In genomic region chr10:80653156-80653720, GRCm38 (mm10) we compare ENCODE assay signal across 18 mouse cellular contexts. TPM values are rescaled to one million over a fixed set of nuclear protein-coding genes. Genes with fewer than 3 reads are reported as not detected.
DNase-seq lines count a peak whose midpoint lies in the region; ATAC-seq and TF ChIP-seq lines count a peak whose summit lies in the region.
"Had no signal": no experiment of that assay in that cellular context is flagged by ENCODE, and none has a peak within 500 bp of the region (broad histone marks: within the 10 kb centered on the region; RNA-seq: fewer than 3 reads in every experiment).

No protein-coding gene starts in this region.

- H3K27me3 ChIP-seq in embryonic facial prominence, embryonic 13.5 days, result no peaks in the 10 kb centered on the region
- H3K27me3 ChIP-seq in embryonic facial prominence, embryonic 10.5 days (replicated peaks; ENCODE audit: low read depth, poor library complexity, severe bottlenecking), result no peaks in the 10 kb centered on the region
- H3K27me3 ChIP-seq in hindbrain, embryonic 13.5 days, result no peaks in the 10 kb centered on the region
- no peaks in the 10 kb centered on the region for H3K27me3 ChIP-seq in hindbrain, embryonic 14.5 days (ENCODE audit: control insufficient read depth, insufficient read depth, low read length)
- H3K27me3 ChIP-seq in C2C12 (ENCODE audit: control insufficient read depth, insufficient read depth, insufficient read length), result no peaks in the 10 kb centered on the region
- H3K27me3 ChIP-seq: lung, embryonic 15.5 days; midbrain, embryonic 15.5 days; stomach, embryonic 15.5 days had no signal

- ATAC-seq in embryonic facial prominence, embryonic 13.5 days (ENCODE audit: insufficient number of reproducible peaks, insufficient read depth, low FRiP score, low TSS enrichment, low read depth), result no peak
- no peak for ATAC-seq in hindbrain, embryonic 13.5 days (ENCODE audit: low FRiP score)
- ATAC-seq in hindbrain, embryonic 14.5 days (ENCODE audit: low FRiP score), result no peak
- ATAC-seq: inflammation-experienced regulatory T-cells, adult 6 months; midbrain, embryonic 15.5 days had no signal

- no peak overlapping the region for H3K4me3 ChIP-seq in embryonic facial prominence, embryonic 13.5 days
- H3K4me3 ChIP-seq in embryonic facial prominence, embryonic 10.5 days, result no peak overlapping the region
- no peak overlapping the region for H3K4me3 ChIP-seq in hindbrain, embryonic 13.5 days
- H3K4me3 ChIP-seq in hindbrain, embryonic 14.5 days (replicated peaks; ENCODE audit: low read length), result no peak overlapping the region
- H3K4me3 ChIP-seq in C2C12 (ENCODE audit: insufficient read depth, poor library complexity, severe bottlenecking), result no peak overlapping the region
- H3K4me3 ChIP-seq: erythroblast, embryonic 14.5 days; lung, embryonic 15.5 days; midbrain, embryonic 15.5 days; stomach, embryonic 15.5 days had no signal

- H3K9ac ChIP-seq in embryonic facial prominence, embryonic 13.5 days, result 0 out of 2 replicates have a peak overlapping the region, but pooled peaks have one; percentile 27
- 0 out of 2 replicates have a peak overlapping the region, but pooled peaks have one; percentile 11 for H3K9ac ChIP-seq in hindbrain, embryonic 13.5 days
- H3K9ac ChIP-seq in hindbrain, embryonic 14.5 days, result no peak overlapping the region
- H3K9ac ChIP-seq: lung, embryonic 15.5 days; midbrain, embryonic 15.5 days; stomach, embryonic 15.5 days had no signal

- DNase-seq in embryonic facial prominence, embryonic 10.5 days (ENCODE audit: low spot score), result no peak
- no peak for DNase-seq in hindbrain, embryonic 14.5 days (ENCODE audit: low spot score)
- DNase-seq in 3134 (ENCODE audit: extremely low read depth, insufficient read length, low spot score), result peak; percentile 69
- DNase-seq in ovary, adult 18-20 months (ENCODE audit: low spot score), result no peak
- DNase-seq: cerebellum, postnatal 25 days; heart, adult 18-20 months; heart, postnatal 10 days; kidney, adult 9 months; kidney, postnatal 4 days; thymus, adult 2 months had no signal

- H3K27ac ChIP-seq in embryonic facial prominence, embryonic 13.5 days, result no peak overlapping the region
- no peak overlapping the region for H3K27ac ChIP-seq in embryonic facial prominence, embryonic 10.5 days (replicated peaks)
- H3K27ac ChIP-seq in hindbrain, embryonic 13.5 days, result no peak overlapping the region
- H3K27ac ChIP-seq in hindbrain, embryonic 14.5 days, result no peak overlapping the region
- H3K27ac ChIP-seq: lung, embryonic 15.5 days; midbrain, embryonic 15.5 days; stomach, embryonic 15.5 days had no signal

- H3K36me3 ChIP-seq in embryonic facial prominence, embryonic 13.5 days, result peaks cover 37% of the 10 kb centered on the region
- peaks cover 38% of the 10 kb centered on the region for H3K36me3 ChIP-seq in embryonic facial prominence, embryonic 10.5 days (replicated peaks)
- peaks cover 18% of the 10 kb centered on the region for H3K36me3 ChIP-seq in hindbrain, embryonic 13.5 days
- peaks cover 4% of the 10 kb centered on the region for H3K36me3 ChIP-seq in hindbrain, embryonic 14.5 days (replicated peaks; ENCODE audit: control insufficient read depth, insufficient read depth)
- no peaks in the 10 kb centered on the region for H3K36me3 ChIP-seq in C2C12 (ENCODE audit: control insufficient read depth, insufficient read depth)
- H3K36me3 ChIP-seq: midbrain, embryonic 15.5 days had no signal

- H3K79me3 ChIP-seq in C2C12 (ENCODE audit: low read depth), result peaks cover 7% of the 10 kb centered on the region

- peaks cover 25% of the 10 kb centered on the region for H3K4me1 ChIP-seq in embryonic facial prominence, embryonic 13.5 days
- peaks cover 33% of the 10 kb centered on the region for H3K4me1 ChIP-seq in embryonic facial prominence, embryonic 10.5 days
- H3K4me1 ChIP-seq in hindbrain, embryonic 13.5 days (replicated peaks), result peaks cover 47% of the 10 kb centered on the region
- H3K4me1 ChIP-seq in hindbrain, embryonic 14.5 days (replicated peaks; ENCODE audit: control insufficient read depth, insufficient read depth, low read length), result peaks cover 21% of the 10 kb centered on the region

- H3K4me2 ChIP-seq in embryonic facial prominence, embryonic 13.5 days, result no peak overlapping the region
- no peak overlapping the region for H3K4me2 ChIP-seq in hindbrain, embryonic 13.5 days
- no peak overlapping the region for H3K4me2 ChIP-seq in hindbrain, embryonic 14.5 days (replicated peaks)
- H3K4me2 ChIP-seq: lung, embryonic 15.5 days; midbrain, embryonic 15.5 days; stomach, embryonic 15.5 days had no signal

- H3K9me3 ChIP-seq in embryonic facial prominence, embryonic 13.5 days, result no peaks in the 10 kb centered on the region
- no peaks in the 10 kb centered on the region for H3K9me3 ChIP-seq in embryonic facial prominence, embryonic 10.5 days
- H3K9me3 ChIP-seq in hindbrain, embryonic 13.5 days, result no peaks in the 10 kb centered on the region
- no peaks in the 10 kb centered on the region for H3K9me3 ChIP-seq in hindbrain, embryonic 14.5 days (ENCODE audit: control insufficient read depth, low read length)
- H3K9me3 ChIP-seq: lung, embryonic 15.5 days; midbrain, embryonic 15.5 days; stomach, embryonic 15.5 days had no signal

- H3K79me2 ChIP-seq in C2C12 (ENCODE audit: control insufficient read depth, insufficient read depth), result peaks cover 40% of the 10 kb centered on the region

- no peak overlapping the region for H3ac ChIP-seq in C2C12 (ENCODE audit: control insufficient read depth, insufficient read length, low read depth)

- WGBS in embryonic facial prominence, embryonic 13.5 days, result 93% methylated on average over 6 of the region's 6 CpGs
- 91% methylated on average over 6 of the region's 6 CpGs for WGBS in embryonic facial prominence, embryonic 10.5 days
- WGBS in hindbrain, embryonic 13.5 days, result 85% methylated on average over 6 of the region's 6 CpGs
- 76% methylated on average over 6 of the region's 6 CpGs for whole genome bisulfite sequencing in hindbrain, embryonic 14.5 days

- no peak for TF ChIP-seq CTCF in C2C12 (IDR thresholded peaks at IDR 0.05; ENCODE audit: control insufficient read depth, insufficient read depth, insufficient read length)

TF ChIP-seq in C2C12, 6 proteins besides CTCF, POLR2A, EP300 and RAD21:
- TF ChIP-seq MAX (IDR thresholded peaks at IDR 0.05) (peak; percentile 33), MYOD1 (IDR thresholded peaks at IDR 0.05; ENCODE audit: control insufficient read depth, insufficient read length, low read depth) (no peak), CEBPB (IDR thresholded peaks at IDR 0.05; ENCODE audit: low read depth) (no peak)
TF ChIP-seq in C2C12: peak in this region for 1.

RNA-seq across cellular contexts. Expression of gene Btbd2, which starts 3.6 kb away (rescaled TPM):
- polyA plus RNA-seq in embryonic facial prominence, embryonic 13.5 days (2015; fragmentation: Nextera tagmentation; extraction: Ambion mirVana), result 76.8 and 82.4 TPM in 2 replicates
- polyA plus RNA-seq in embryonic facial prominence, embryonic 10.5 days (2016; fragmentation: Nextera tagmentation; extraction: Ambion mirVana), result 83.2 and 84.8 TPM in 2 replicates
- 75.7 and 77.8 TPM in 2 replicates for polyA plus RNA-seq in hindbrain, embryonic 13.5 days (2015; fragmentation: Nextera tagmentation; extraction: Ambion mirVana)
- polyA plus RNA-seq in hindbrain, embryonic 14.5 days (2014; fragmentation: Nextera tagmentation; extraction: Ambion mirVana), result 83.2 and 83.7 TPM in 2 replicates
- polyA plus RNA-seq in C2C12 (2012; fragmentation: generic; extraction: Trizol), result 53.8 TPM

RNA-seq across cellular contexts. Expression of gene Mknk2, which starts 24.7 kb away (rescaled TPM):
- 78.3 and 86.3 TPM in 2 replicates for polyA plus RNA-seq in embryonic facial prominence, embryonic 13.5 days (2015; fragmentation: Nextera tagmentation; extraction: Ambion mirVana)
- 118 and 119 TPM in 2 replicates for polyA plus RNA-seq in embryonic facial prominence, embryonic 10.5 days (2016; fragmentation: Nextera tagmentation; extraction: Ambion mirVana)
- polyA plus RNA-seq in hindbrain, embryonic 13.5 days (2015; fragmentation: Nextera tagmentation; extraction: Ambion mirVana), result 55.4 and 56.2 TPM in 2 replicates
- 53.8 and 60.2 TPM in 2 replicates for polyA plus RNA-seq in hindbrain, embryonic 14.5 days (2014; fragmentation: Nextera tagmentation; extraction: Ambion mirVana)
- polyA plus RNA-seq in C2C12 (2012; fragmentation: generic; extraction: Trizol), result 61.4 TPM

RNA-seq across cellular contexts. Expression of gene Csnk1g2, which starts 30.6 kb away (rescaled TPM):
- 131 and 169 TPM in 2 replicates for polyA plus RNA-seq in embryonic facial prominence, embryonic 13.5 days (2015; fragmentation: Nextera tagmentation; extraction: Ambion mirVana)
- 198 TPM in 2 replicates for polyA plus RNA-seq in embryonic facial prominence, embryonic 10.5 days (2016; fragmentation: Nextera tagmentation; extraction: Ambion mirVana)
- 98.5 and 102 TPM in 2 replicates for polyA plus RNA-seq in hindbrain, embryonic 13.5 days (2015; fragmentation: Nextera tagmentation; extraction: Ambion mirVana)
- polyA plus RNA-seq in hindbrain, embryonic 14.5 days (2014; fragmentation: Nextera tagmentation; extraction: Ambion mirVana), result 65.4 and 76.4 TPM in 2 replicates
- polyA plus RNA-seq in C2C12 (2012; fragmentation: generic; extraction: Trizol), result 165 TPM

RNA-seq across cellular contexts. Expression of gene Gm49322, which starts 47.4 kb away (rescaled TPM):
- polyA plus RNA-seq in embryonic facial prominence, embryonic 13.5 days (2015; fragmentation: Nextera tagmentation; extraction: Ambion mirVana), result 4.3 and 4.6 TPM in 2 replicates
- 5.7 and 6.4 TPM in 2 replicates for polyA plus RNA-seq in embryonic facial prominence, embryonic 10.5 days (2016; fragmentation: Nextera tagmentation; extraction: Ambion mirVana)
- polyA plus RNA-seq in hindbrain, embryonic 13.5 days (2015; fragmentation: Nextera tagmentation; extraction: Ambion mirVana), result 3.1 and 3.3 TPM in 2 replicates
- polyA plus RNA-seq in hindbrain, embryonic 14.5 days (2014; fragmentation: Nextera tagmentation; extraction: Ambion mirVana), result 1.7 and 1.9 TPM in 2 replicates
- 1.0 TPM for polyA plus RNA-seq in C2C12 (2012; fragmentation: generic; extraction: Trizol)

RNA-seq across cellular contexts. Expression of gene Mob3a, which starts 48.5 kb away (rescaled TPM):
- polyA plus RNA-seq in embryonic facial prominence, embryonic 13.5 days (2015; fragmentation: Nextera tagmentation; extraction: Ambion mirVana), result 45.8 and 46.3 TPM in 2 replicates
- 54.4 and 54.7 TPM in 2 replicates for polyA plus RNA-seq in embryonic facial prominence, embryonic 10.5 days (2016; fragmentation: Nextera tagmentation; extraction: Ambion mirVana)
- polyA plus RNA-seq in hindbrain, embryonic 13.5 days (2015; fragmentation: Nextera tagmentation; extraction: Ambion mirVana), result 51.8 and 56.8 TPM in 2 replicates
- polyA plus RNA-seq in hindbrain, embryonic 14.5 days (2014; fragmentation: Nextera tagmentation; extraction: Ambion mirVana), result 45.3 and 47.1 TPM in 2 replicates
- 34.2 TPM for polyA plus RNA-seq in C2C12 (2012; fragmentation: generic; extraction: Trizol)
